In genomic region chr7:110816037-110816436, GRCm38 (mm10) we compare ENCODE assay signal across 9 mouse cellular contexts. TPM values are rescaled to one million over a fixed set of nuclear protein-coding genes. Genes with fewer than 3 reads are reported as not detected.
DNase-seq lines count a peak whose midpoint lies in the region; ATAC-seq and TF ChIP-seq lines count a peak whose summit lies in the region.
"Had no signal": no experiment of that assay in that cellular context is flagged by ENCODE, and none has a peak within 500 bp of the region (broad histone marks: within the 10 kb centered on the region; RNA-seq: fewer than 3 reads in every experiment).

No protein-coding gene starts in this region.

- H3K27ac ChIP-seq in forebrain, embryonic 14.5 days (ENCODE audit: low read depth, low read length) = no peak overlapping the region
- H3K27ac ChIP-seq in forebrain, embryonic 10.5 days = no peak overlapping the region
- no peak overlapping the region for H3K27ac ChIP-seq in intestine, embryonic 15.5 days
- no peak overlapping the region for H3K27ac ChIP-seq in lung, postnatal 0 days (ENCODE audit: low read length)
- H3K27ac ChIP-seq: liver, embryonic 13.5 days had no signal

- H3K27me3 ChIP-seq in forebrain, embryonic 14.5 days (replicated peaks; ENCODE audit: control insufficient read depth, insufficient read depth, low read length) = no peaks in the 10 kb centered on the region
- H3K27me3 ChIP-seq in forebrain, embryonic 10.5 days (ENCODE audit: poor library complexity, severe bottlenecking) = no peaks in the 10 kb centered on the region
- no peaks in the 10 kb centered on the region for H3K27me3 ChIP-seq in intestine, embryonic 15.5 days (replicated peaks)
- H3K27me3 ChIP-seq in lung, postnatal 0 days (replicated peaks; ENCODE audit: insufficient read depth, low read length) = no peaks in the 10 kb centered on the region
- H3K27me3 ChIP-seq: liver, embryonic 13.5 days had no signal

- no peak for TF ChIP-seq EP300 in lung, postnatal 0 days (IDR thresholded peaks at IDR 0.05)

- H3K4me1 ChIP-seq in forebrain, embryonic 14.5 days (ENCODE audit: control insufficient read depth, insufficient read depth, low read length) = no peaks in the 10 kb centered on the region
- no peaks in the 10 kb centered on the region for H3K4me1 ChIP-seq in forebrain, embryonic 10.5 days
- H3K4me1 ChIP-seq in intestine, embryonic 15.5 days (replicated peaks) = no peaks in the 10 kb centered on the region
- H3K4me1 ChIP-seq in lung, postnatal 0 days (ENCODE audit: insufficient read depth, low read depth, low read length) = peaks cover 2% of the 10 kb centered on the region; the same call in 1 of the 2 replicates

- H3K4me2 ChIP-seq in forebrain, embryonic 14.5 days (ENCODE audit: low read length) = no peak overlapping the region
- no peak overlapping the region for H3K4me2 ChIP-seq in intestine, embryonic 15.5 days (replicated peaks)
- no peak overlapping the region for H3K4me2 ChIP-seq in lung, postnatal 0 days (replicated peaks; ENCODE audit: low read depth, low read length)
- H3K4me2 ChIP-seq: liver, embryonic 13.5 days had no signal

- peaks cover 10% of the 10 kb centered on the region; the same call in 1 of the 2 replicates for H3K36me3 ChIP-seq in forebrain, embryonic 14.5 days (ENCODE audit: control insufficient read depth, insufficient read depth, low read length)
- peaks cover 15% of the 10 kb centered on the region for H3K36me3 ChIP-seq in forebrain, embryonic 10.5 days (replicated peaks)
- peaks cover 10% of the 10 kb centered on the region for H3K36me3 ChIP-seq in intestine, embryonic 15.5 days
- H3K36me3 ChIP-seq in lung, postnatal 0 days (ENCODE audit: insufficient read depth, low read length) = 0 out of 2 replicates have a peak, but pooled peaks cover 5% of the 10 kb centered on the region

- 70% methylated on average over 5 of the region's 5 CpGs for WGBS in forebrain, embryonic 14.5 days
- WGBS in forebrain, embryonic 10.5 days = 76% methylated on average over 5 of the region's 5 CpGs
- 68% methylated on average over 5 of the region's 5 CpGs for WGBS in intestine, embryonic 15.5 days
- 65% methylated on average over 5 of the region's 5 CpGs for whole genome bisulfite sequencing in lung, postnatal 0 days

- ATAC-seq in forebrain, embryonic 14.5 days = no peak
- peak; percentile 41; the same call in 1 of the 2 replicates for ATAC-seq in intestine, embryonic 15.5 days
- peak; percentile 67 for ATAC-seq in lung, postnatal 0 days

- H3K9ac ChIP-seq in forebrain, embryonic 14.5 days (ENCODE audit: low read length) = no peak overlapping the region
- H3K9ac ChIP-seq in intestine, embryonic 15.5 days = no peak overlapping the region
- no peak overlapping the region for H3K9ac ChIP-seq in lung, postnatal 0 days (replicated peaks; ENCODE audit: low read depth)
- H3K9ac ChIP-seq: liver, embryonic 13.5 days had no signal

- peak; percentile 96 for TF ChIP-seq CTCF in lung, postnatal 0 days (IDR thresholded peaks at IDR 0.05)

- H3K9me3 ChIP-seq in forebrain, embryonic 14.5 days (replicated peaks; ENCODE audit: control insufficient read depth, low read length) = no peaks in the 10 kb centered on the region
- no peaks in the 10 kb centered on the region for H3K9me3 ChIP-seq in forebrain, embryonic 10.5 days
- H3K9me3 ChIP-seq in intestine, embryonic 15.5 days = no peaks in the 10 kb centered on the region
- H3K9me3 ChIP-seq in lung, postnatal 0 days (ENCODE audit: low read length) = no peaks in the 10 kb centered on the region
- H3K9me3 ChIP-seq: liver, embryonic 13.5 days had no signal

- DNase-seq in forebrain, embryonic 14.5 days (ENCODE audit: low spot score) = peak; percentile 73
- DNase-seq in forebrain, embryonic 10.5 days (ENCODE audit: extremely low spot score, low spot score) = no peak
- peak; percentile 73 to 74 for DNase-seq in right cerebral cortex, adult 2 months (ENCODE audit: low spot score in 2 of 2)
- DNase-seq in right cerebral cortex, adult 18-20 months = no peak
- DNase-seq in cerebellum, postnatal 14 days = peak; percentile 63 to 67
- peak; percentile 86 for DNase-seq in lung, postnatal 0 days (ENCODE audit: low spot score)
- peak; percentile 53 for DNase-seq in thymus, postnatal 14 days
- DNase-seq: liver, embryonic 13.5 days had no signal

- H3K4me3 ChIP-seq in forebrain, embryonic 14.5 days (ENCODE audit: low read depth, low read length) = no peak overlapping the region
- no peak overlapping the region for H3K4me3 ChIP-seq in forebrain, embryonic 10.5 days
- no peak overlapping the region for H3K4me3 ChIP-seq in intestine, embryonic 15.5 days (replicated peaks)
- no peak overlapping the region for H3K4me3 ChIP-seq in lung, postnatal 0 days (ENCODE audit: low read depth, low read length)
- H3K4me3 ChIP-seq: liver, embryonic 13.5 days had no signal

RNA-seq across cellular contexts. Expression of gene Rnf141, which starts 28.2 kb away (rescaled TPM):
- 36.8 and 38.0 TPM in 2 replicates for polyA plus RNA-seq in forebrain, embryonic 14.5 days (2014; fragmentation: Nextera tagmentation; extraction: Ambion mirVana)
- polyA plus RNA-seq in forebrain, embryonic 10.5 days (2016; fragmentation: Nextera tagmentation; extraction: Ambion mirVana) = 25.0 and 26.3 TPM in 2 replicates
- 39.8 and 41.8 TPM in 2 replicates for polyA plus RNA-seq in intestine, embryonic 15.5 days (2015; fragmentation: Nextera tagmentation; extraction: Ambion mirVana)
- polyA plus RNA-seq in lung, postnatal 0 days (2015; fragmentation: Nextera tagmentation; extraction: Ambion mirVana) = 31.6 and 33.8 TPM in 2 replicates

RNA-seq across cellular contexts. Expression of gene Lyve1, which starts 47.0 kb away (rescaled TPM):
- 5.7 and 6.7 TPM in 2 replicates for polyA plus RNA-seq in forebrain, embryonic 14.5 days (2014; fragmentation: Nextera tagmentation; extraction: Ambion mirVana)
- polyA plus RNA-seq in forebrain, embryonic 10.5 days (2016; fragmentation: Nextera tagmentation; extraction: Ambion mirVana) = 0.20 and 0.51 TPM in 2 replicates
- polyA plus RNA-seq in intestine, embryonic 15.5 days (2015; fragmentation: Nextera tagmentation; extraction: Ambion mirVana) = 12.7 and 18.3 TPM in 2 replicates
- polyA plus RNA-seq in lung, postnatal 0 days (2015; fragmentation: Nextera tagmentation; extraction: Ambion mirVana) = 226 and 360 TPM in 2 replicates

RNA-seq across cellular contexts. Expression of gene Ampd3, which starts 48.0 kb away (rescaled TPM):
- polyA plus RNA-seq in forebrain, embryonic 14.5 days (2014; fragmentation: Nextera tagmentation; extraction: Ambion mirVana) = 3.6 and 4.9 TPM in 2 replicates
- polyA plus RNA-seq in forebrain, embryonic 10.5 days (2016; fragmentation: Nextera tagmentation; extraction: Ambion mirVana) = 1.2 and 1.5 TPM in 2 replicates
- polyA plus RNA-seq in intestine, embryonic 15.5 days (2015; fragmentation: Nextera tagmentation; extraction: Ambion mirVana) = 4.1 and 4.8 TPM in 2 replicates
- polyA plus RNA-seq in lung, postnatal 0 days (2015; fragmentation: Nextera tagmentation; extraction: Ambion mirVana) = 5.0 and 5.2 TPM in 2 replicates

Comparison
In these comparisons a context has a peak if more than half of its experiments do, and no peak if none do; other contexts are left out.
1. DNase-seq: peak in forebrain, embryonic 14.5 days (single experiment), right cerebral cortex, adult 2 months (2 of 2), cerebellum, postnatal 14 days (2 of 2), lung, postnatal 0 days (single experiment) and thymus, postnatal 14 days (single experiment); none in forebrain, embryonic 10.5 days (single experiment) and right cerebral cortex, adult 18-20 months (single experiment).
2. RNA of gene Lyve1, which starts 47.0 kb away (polyA plus RNA-seq): 226 to 360 TPM in lung, postnatal 0 days; 12.7 to 18.3 TPM in intestine, embryonic 15.5 days, 5.7 to 6.7 TPM in forebrain, embryonic 14.5 days and 0.20 to 0.51 TPM in forebrain, embryonic 10.5 days; every median in the first group is over 10 times any median in the second.